Mouse (Mus musculus) testis, adult 2 months (tissue): ENCODE measurements around the gene Ptprcap.

Experiments
- CTCF ChIP-seq: fragments of 200-500 bp; IDR thresholded peaks from 2 replicates; pipeline ENCODE4 v1.5.1; 2012; ENCODE audit warnings: low read depth, mild to moderate bottlenecking, inconsistent platforms, low read length, moderate library complexity; ENCODE audit not compliant: control insufficient read depth, insufficient read depth, insufficient replicate concordance
- POLR2A ChIP-seq: fragments of 200-500 bp; IDR thresholded peaks from 2 replicates; pipeline ENCODE4 v1.6.1; 2012; ENCODE audit warnings: low read depth, mild to moderate bottlenecking, inconsistent platforms, low read length, moderate library complexity; ENCODE audit not compliant: control insufficient read depth

GRCm38 (mm10) chr19:4152445-4153231 is 766 bp upstream of the Ptprcap start:
- TF ChIP-seq CTCF (no peak), POLR2A (no peak)
